Mouse (Mus musculus): ENCODE measurements around the gene Olfr124. TPM values are rescaled to one million over a fixed set of nuclear protein-coding genes. Genes with fewer than 3 reads are reported as not detected.

Olfr124 gene
- total RNA-seq (2023): not detected in 2 replicates

DNA sequence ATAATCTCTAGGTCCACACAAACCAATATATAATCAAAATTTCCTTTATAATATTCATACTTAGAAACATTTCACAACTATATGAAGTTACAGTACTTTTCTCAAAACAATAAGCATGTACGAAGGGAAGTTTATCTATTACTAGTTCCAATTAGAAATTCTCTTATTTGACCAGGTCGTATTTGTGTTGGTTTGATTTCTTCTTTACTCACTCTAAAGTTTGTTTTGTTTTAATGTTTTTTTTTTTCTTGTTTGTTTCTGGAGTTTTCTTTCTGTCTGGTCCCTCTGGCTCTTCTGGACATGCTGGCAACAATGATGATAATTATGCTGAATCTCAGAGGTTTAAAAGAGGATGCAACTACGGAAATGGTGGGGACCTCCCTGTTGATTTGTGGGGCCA lies at the start of gene Olfr124:
Olfr124 (plus strand) TSS at position 301 of the 400 bp plus-strand sequence.

DNA sequence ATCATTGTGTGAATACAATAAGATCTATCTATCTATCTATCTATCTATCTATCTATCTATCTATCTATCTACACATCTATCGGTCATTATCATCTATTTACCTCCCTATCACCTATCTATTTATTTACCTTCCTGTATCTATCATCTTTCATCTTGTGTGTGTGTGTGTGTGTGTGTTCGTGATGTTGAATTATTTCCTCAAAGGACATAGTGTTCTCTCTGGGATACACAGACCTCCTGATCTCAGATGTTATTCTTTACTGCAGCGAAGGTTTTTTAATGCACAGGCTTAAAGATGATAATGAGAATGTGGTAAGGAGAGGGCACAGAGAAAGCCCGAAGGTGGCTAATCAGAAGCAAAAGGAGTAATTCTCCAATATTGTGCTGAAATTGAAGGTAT lies 31.4 kb upstream of the Olfr124 start, which contains the start of gene Olfr122:
Olfr122 (plus strand) TSS at position 301 of the 400 bp plus-strand sequence.

DNA sequence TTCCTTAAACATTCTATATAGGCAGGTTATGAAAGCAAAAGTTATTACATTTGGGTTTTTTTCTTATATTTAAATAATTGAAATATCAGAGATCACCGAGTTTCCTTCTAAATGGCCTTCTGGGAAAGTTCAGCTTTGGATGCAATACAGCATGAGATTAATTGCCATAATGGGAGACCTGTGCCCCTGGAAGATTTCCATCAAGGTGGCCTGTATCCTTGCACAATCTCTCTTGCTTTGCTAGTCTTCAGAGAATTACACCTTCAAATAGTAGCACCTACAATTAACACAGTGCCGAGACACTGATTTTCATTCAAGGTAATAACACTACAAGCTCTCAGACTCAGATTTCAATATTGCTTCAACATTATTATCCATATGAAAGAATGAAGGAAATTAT lies 6.5 kb upstream of the Olfr124 start, which contains the start of gene Olfr123:
Olfr123 (plus strand) TSS at position 301 of the 400 bp plus-strand sequence.

DNA sequence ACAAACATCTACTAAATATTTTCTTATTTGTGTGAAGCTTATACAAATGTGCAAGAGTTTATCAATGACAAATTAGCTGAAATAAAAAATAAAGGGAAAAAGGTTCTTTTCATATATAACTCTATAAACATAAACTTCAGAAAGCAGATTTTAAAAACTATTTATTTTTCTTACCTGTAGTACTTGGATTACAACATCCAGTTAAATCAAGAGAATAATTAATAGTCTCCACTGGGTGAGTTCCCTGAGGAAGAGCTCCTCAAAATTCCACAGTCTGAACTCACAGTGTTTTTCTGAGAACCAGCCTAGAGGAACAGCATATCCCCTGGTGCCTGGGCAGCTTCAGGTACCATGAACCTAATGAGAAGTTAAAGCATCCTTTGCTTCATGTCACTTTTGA lies 33.0 kb downstream of the Olfr124 start, which contains the start of gene Olfr125:
Olfr125 (plus strand) TSS at position 301 of the 400 bp plus-strand sequence.

DNA sequence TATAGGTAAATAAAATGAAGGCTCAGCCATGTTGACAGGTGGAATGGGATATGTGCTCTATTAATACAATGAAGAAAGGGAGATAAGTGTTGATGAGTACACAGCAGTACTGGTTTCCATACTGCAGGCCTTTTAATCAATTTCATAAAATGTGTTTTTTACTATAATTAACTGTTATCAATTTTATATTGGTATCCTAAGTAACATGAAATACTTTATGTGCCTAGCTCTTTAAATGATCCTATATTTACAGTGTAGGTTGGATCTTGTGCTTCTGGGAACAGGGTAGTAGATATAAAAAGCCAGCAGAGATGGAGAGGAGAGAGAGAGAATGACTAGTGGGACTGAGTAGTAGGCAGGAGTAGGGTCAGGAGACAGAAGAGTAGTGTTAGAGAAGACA lies 47.5 kb downstream of the Olfr124 start, which contains the start of gene Olfr126:
Olfr126 (plus strand) TSS at position 301 of the 400 bp plus-strand sequence.

Other genes with a start within 250 kb of the Olfr124 start
- not detected in 2 replicates for gene Olfr112, start 230.4 kb upstream of the Olfr124 start, total RNA-seq (2023)
- gene Olfr113, start 222.2 kb upstream of the Olfr124 start, total RNA-seq (2023): not detected in 2 replicates
- gene Olfr114, start 207.1 kb upstream of the Olfr124 start, total RNA-seq (2023): not detected in 2 replicates
- gene Olfr115, start 172.8 kb upstream of the Olfr124 start, total RNA-seq (2023): not detected in 2 replicates
- not detected in 2 replicates for gene Olfr116, start 172.7 kb upstream of the Olfr124 start, total RNA-seq (2023)
- not detected in 2 replicates for gene Olfr117, start 136.1 kb upstream of the Olfr124 start, total RNA-seq (2023)
- not detected in 2 replicates for gene Olfr118, start 132.9 kb upstream of the Olfr124 start, total RNA-seq (2023)
- gene Olfr119, start 103.3 kb upstream of the Olfr124 start, total RNA-seq (2023): not detected in 2 replicates
- not detected in 2 replicates for gene Olfr120, start 78.1 kb upstream of the Olfr124 start, total RNA-seq (2023)
- gene Olfr121, start 51.0 kb upstream of the Olfr124 start, total RNA-seq (2023): not detected in 2 replicates
- gene Olfr122, start 31.3 kb upstream of the Olfr124 start, total RNA-seq (2023): not detected in 2 replicates
- not detected in 2 replicates for gene Olfr123, start 6.4 kb upstream of the Olfr124 start, total RNA-seq (2023)
- not detected in 2 replicates for gene Olfr125, start 33.1 kb downstream of the Olfr124 start, total RNA-seq (2023)
- gene Olfr126, start 47.6 kb downstream of the Olfr124 start, total RNA-seq (2023): not detected in 2 replicates
- gene Olfr127, start 100.5 kb downstream of the Olfr124 start, total RNA-seq (2023): not detected in 2 replicates
- gene Olfr128, start 120.7 kb downstream of the Olfr124 start, total RNA-seq (2023): not detected in 2 replicates
- gene Olfr761, start 153.2 kb downstream of the Olfr124 start, total RNA-seq (2023): not detected in 2 replicates

Data from neutrophil, adult 65 days (primary cell).